In genomic region chr3:146379740-146380466, GRCm38 (mm10) we compare ENCODE assay signal across 10 mouse cellular contexts. TPM values are rescaled to one million over a fixed set of nuclear protein-coding genes. Genes with fewer than 3 reads are reported as not detected.
DNase-seq lines count a peak whose midpoint lies in the region; ATAC-seq and TF ChIP-seq lines count a peak whose summit lies in the region.
"Had no signal": no experiment of that assay in that cellular context is flagged by ENCODE, and none has a peak within 500 bp of the region (broad histone marks: within the 10 kb centered on the region; RNA-seq: fewer than 3 reads in every experiment).

No protein-coding gene starts in this region.

- TF ChIP-seq EP300 in CH12.LX (IDR thresholded peaks at IDR 0.05; ENCODE audit: low read length) = no peak

- H3K27ac ChIP-seq in CH12.LX (ENCODE audit: insufficient read depth, low read depth) (no peak overlapping the region), ES-E14 (ENCODE audit: insufficient read depth, low read depth, low read length, poor library complexity, severe bottlenecking) (no peak overlapping the region)
- peak overlapping the region; percentile 67; the same call in 1 of the 2 replicates for H3K27ac ChIP-seq in forebrain, embryonic 11.5 days (ENCODE audit: low read depth, low read length)
- no peak overlapping the region for H3K27ac ChIP-seq in intestine, postnatal 0 days (ENCODE audit: low read depth, low read length)
- H3K27ac ChIP-seq: limb, embryonic 13.5 days had no signal

- no peak for TF ChIP-seq POLR2A in CH12.LX (IDR thresholded peaks at IDR 0.05; ENCODE audit: low read depth, low read length)

- no peak overlapping the region for H3K9ac ChIP-seq in CH12.LX (ENCODE audit: insufficient read depth, low read depth)
- no peak overlapping the region for H3K9ac ChIP-seq in ES-E14 (ENCODE audit: insufficient read depth, low read depth, low read length, poor library complexity, severe bottlenecking)
- H3K9ac ChIP-seq in forebrain, embryonic 11.5 days (ENCODE audit: low read length) = no peak overlapping the region
- no peak overlapping the region for H3K9ac ChIP-seq in intestine, postnatal 0 days (ENCODE audit: low read depth, low read length)
- H3K9ac ChIP-seq: limb, embryonic 13.5 days had no signal

- H3K4me3 ChIP-seq in CH12.LX (replicated peaks in 1 of 3; ENCODE audit: low read depth in 2 of 3, low read length in 2 of 3, poor library complexity in 1 of 3) (no peak overlapping the region), ES-E14 (ENCODE audit: insufficient read depth in 1 of 2, low read depth in 1 of 2, low read length in 2 of 2, poor library complexity in 1 of 2, severe bottlenecking in 1 of 2) (no peak overlapping the region)
- H3K4me3 ChIP-seq in forebrain, embryonic 11.5 days (ENCODE audit: low read depth, low read length) = no peak overlapping the region
- H3K4me3 ChIP-seq in intestine, postnatal 0 days (ENCODE audit: low read depth, low read length) = no peak overlapping the region
- H3K4me3 ChIP-seq: limb, embryonic 13.5 days had no signal

- H3K4me2 ChIP-seq in CH12.LX (ENCODE audit: insufficient read depth, low read depth, poor library complexity, severe bottlenecking) = peak overlapping the region; percentile 48
- peak overlapping the region; percentile 6; the same call in 1 of the 2 replicates for H3K4me2 ChIP-seq in forebrain, embryonic 11.5 days (ENCODE audit: low read depth, low read length, severe bottlenecking)
- H3K4me2 ChIP-seq in intestine, postnatal 0 days (replicated peaks; ENCODE audit: low read depth) = peak overlapping the region; percentile 25
- H3K4me2 ChIP-seq: limb, embryonic 13.5 days had no signal

- H3K36me3 ChIP-seq in CH12.LX (replicated peaks in 1 of 2; ENCODE audit: control insufficient read depth in 1 of 2, insufficient read depth in 1 of 2, low read length in 1 of 2) (no peaks in the 10 kb centered on the region), ES-E14 (ENCODE audit: control insufficient read depth, insufficient read depth, low read length, poor library complexity, severe bottlenecking) (no peaks in the 10 kb centered on the region)
- H3K36me3 ChIP-seq in forebrain, embryonic 11.5 days (ENCODE audit: control insufficient read depth, insufficient read depth, low read length) = no peaks in the 10 kb centered on the region
- no peaks in the 10 kb centered on the region for H3K36me3 ChIP-seq in intestine, postnatal 0 days (ENCODE audit: control insufficient read depth, insufficient read depth)
- H3K36me3 ChIP-seq: limb, embryonic 13.5 days had no signal

- dilution Hi-C loops in CH12.LX (cut with MboI; ENCODE audit: extremely low pct_ligation_motif_present, extremely low pct_unique_long_range_greater_than_20kb, low sequenced_read_pairs) = no loop called here

- in situ Hi-C loops in CH12.LX (cut with MboI; ENCODE audit: low pct_ligation_motif_present, low pct_unique_long_range_greater_than_20kb, low sequenced_read_pairs) (no loop called here), ES-E14 (cut with MboI; ENCODE audit: low sequenced_read_pairs in 2 of 2, unreplicated experiment in 2 of 2) (no loop called here)

- H3K4me1 ChIP-seq in CH12.LX (ENCODE audit: control insufficient read depth in 1 of 2, insufficient read depth in 2 of 2) (peaks cover 2 to 8% of the 10 kb centered on the region in 2 experiments; a peak in 2 of 4 replicates), ES-E14 (ENCODE audit: control insufficient read depth in 2 of 2, insufficient read depth in 2 of 2, low read length in 2 of 2, poor library complexity in 1 of 2) (peaks cover 0 to 3% of the 10 kb centered on the region in 2 experiments; a peak in 1 of 4 replicates)
- H3K4me1 ChIP-seq in forebrain, embryonic 11.5 days (replicated peaks; ENCODE audit: control insufficient read depth, insufficient read depth, low read length) = peaks cover 5% of the 10 kb centered on the region; the same call in 1 of the 2 replicates
- H3K4me1 ChIP-seq in intestine, postnatal 0 days (replicated peaks; ENCODE audit: control insufficient read depth, insufficient read depth, low read length) = no peaks in the 10 kb centered on the region
- H3K4me1 ChIP-seq: limb, embryonic 13.5 days had no signal

- WGBS in forebrain, embryonic 11.5 days = 15% methylated on average over 9 of the region's 9 CpGs
- 32% methylated on average over 9 of the region's 9 CpGs for WGBS in intestine, postnatal 0 days

- H3K79me2 ChIP-seq in CH12.LX (replicated peaks; ENCODE audit: control insufficient read depth, extremely low read depth, insufficient read depth, poor library complexity, severe bottlenecking) = no peaks in the 10 kb centered on the region

- intact Hi-C loops in left cerebral cortex, postnatal 14 days (cut with DNase I) = no loop called here

- TF ChIP-seq RAD21 in CH12.LX (IDR thresholded peaks at IDR 0.05; ENCODE audit: low read depth, low read length) = no peak

- H3K9me3 ChIP-seq in CH12.LX (replicated peaks; ENCODE audit: low read length) = peaks cover 4% of the 10 kb centered on the region
- no peaks in the 10 kb centered on the region for H3K9me3 ChIP-seq in ES-E14 (ENCODE audit: control insufficient read depth, insufficient read depth, low read depth, low read length)
- peaks cover 5% of the 10 kb centered on the region; the same call in 1 of the 2 replicates for H3K9me3 ChIP-seq in forebrain, embryonic 11.5 days (ENCODE audit: control insufficient read depth, low read length)
- no peaks in the 10 kb centered on the region for H3K9me3 ChIP-seq in intestine, postnatal 0 days (ENCODE audit: control insufficient read depth)
- H3K9me3 ChIP-seq: limb, embryonic 13.5 days had no signal

- H3K27me3 ChIP-seq in CH12.LX (replicated peaks) = no peaks in the 10 kb centered on the region
- no peaks in the 10 kb centered on the region for H3K27me3 ChIP-seq in forebrain, embryonic 11.5 days (ENCODE audit: control insufficient read depth, insufficient read depth, low read length)
- H3K27me3 ChIP-seq in intestine, postnatal 0 days (replicated peaks; ENCODE audit: control insufficient read depth, insufficient read depth, low read length) = no peaks in the 10 kb centered on the region
- H3K27me3 ChIP-seq: limb, embryonic 13.5 days had no signal

- DNase-seq in CH12.LX (ENCODE audit: extremely low read depth) (no peak), ES-E14 (ENCODE audit: low read depth, low spot score) (peak; percentile 60)
- DNase-seq in forebrain, embryonic 11.5 days (ENCODE audit: low spot score) = peak; percentile 62
- no peak for DNase-seq in left cerebral cortex, postnatal 14 days (ENCODE audit: low spot score in 2 of 2)
- DNase-seq in spleen, postnatal 36 days (ENCODE audit: low spot score in 2 of 2) = no peak
- DNase-seq: cerebellum, postnatal 25 days; thymus, postnatal 4 days had no signal

- TF ChIP-seq CTCF in CH12.LX (conservative IDR thresholded peaks at IDR 0.05 in 1 of 2, IDR thresholded peaks at IDR 0.05 in 1 of 2; ENCODE audit: low read depth in 2 of 2, low read length in 2 of 2) = no peak
- TF ChIP-seq CTCF in intestine, postnatal 0 days (IDR thresholded peaks at IDR 0.05; ENCODE audit: low read depth) = no peak

- peak; percentile 85 for ATAC-seq in forebrain, embryonic 11.5 days (replicated peaks; ENCODE audit: low FRiP score)
- ATAC-seq in intestine, postnatal 0 days = peak; percentile 84
- no peak for ATAC-seq in monocyte, adult 5-6 weeks (replicated peaks; ENCODE audit: insufficient number of reproducible peaks, low FRiP score, low TSS enrichment, poor library complexity, severe bottlenecking)

TF ChIP-seq in CH12.LX, 34 proteins besides CTCF, POLR2A, EP300 and RAD21:
- TF ChIP-seq MXI1 (IDR thresholded peaks at IDR 0.05; ENCODE audit: low read depth, low read length) (no peak), HCFC1 (IDR thresholded peaks at IDR 0.05; ENCODE audit: low read depth, low read length) (no peak), MAFK (IDR thresholded peaks at IDR 0.05; ENCODE audit: insufficient replicate concordance, low read length) (no peak), MEF2A (IDR thresholded peaks at IDR 0.05; ENCODE audit: borderline replicate concordance, low read depth, low read length) (no peak), JUN (IDR thresholded peaks at IDR 0.05; ENCODE audit: insufficient read depth, low read depth, low read length) (no peak), MYC (IDR thresholded peaks at IDR 0.05; ENCODE audit: low read depth, low read length) (no peak), ZNF384 (IDR thresholded peaks at IDR 0.05; ENCODE audit: low read depth, low read length) (no peak), TCF12 (IDR thresholded peaks at IDR 0.05; ENCODE audit: low read depth, low read length) (no peak), PAX5 (IDR thresholded peaks at IDR 0.05; ENCODE audit: low read length) (no peak)

TF ChIP-seq in ES-E14, 5 proteins besides CTCF, POLR2A, EP300 and RAD21:
- TF ChIP-seq CHD2 (IDR thresholded peaks at IDR 0.05; ENCODE audit: low read depth, low read length) = peak; percentile 63; the same call in 1 of the 2 replicates
- TF ChIP-seq MAFK (IDR thresholded peaks at IDR 0.05; ENCODE audit: insufficient read depth, low read depth, low read length) = no peak
- TF ChIP-seq ZNF384 (IDR thresholded peaks at IDR 0.05; ENCODE audit: low read depth, low read length) = no peak
- TF ChIP-seq ZC3H11A (IDR thresholded peaks at IDR 0.05; ENCODE audit: borderline replicate concordance, low read depth, low read length) = no peak
- TF ChIP-seq HCFC1 (IDR thresholded peaks at IDR 0.05; ENCODE audit: borderline replicate concordance, insufficient read depth, low read length) = no peak

RNA-seq across cellular contexts. Expression of gene Ssx2ip, which starts 24.5 kb away (rescaled TPM):
- total RNA-seq in CH12.LX (2012; rRNA removed) (29.2 and 32.6 TPM in 2 replicates), CH12.LX (2014; rRNA removed) (31.9 and 39.9 TPM in 2 replicates), ES-E14 (2012; rRNA removed) (18.4 and 29.2 TPM in 2 replicates)
- 28.0 and 31.3 TPM in 2 replicates for polyA plus RNA-seq in CH12.LX (2012; ENCODE audit: insufficient read length, low read depth)
- 41.6 TPM in 2 replicates for polyA plus RNA-seq in forebrain, embryonic 11.5 days (2014; fragmentation: Nextera tagmentation; extraction: Ambion mirVana)
- 31.1 TPM in 2 replicates for polyA plus RNA-seq in intestine, postnatal 0 days (2015; fragmentation: Nextera tagmentation; extraction: Ambion mirVana)
- total RNA-seq in left cerebral cortex, postnatal 14 days (2021) = 100 to 1,000 TPM; 121 to 126 TPM
- 1.3 to 10.4 TPM (median 2.9 TPM) in 3 replicates for total RNA-seq in monocyte, adult 5-6 weeks (2017)

Comparison
In these comparisons a context has a peak if more than half of its experiments do, and no peak if none do; other contexts are left out.
1. DNase-seq: peak in ES-E14 (single experiment) and forebrain, embryonic 11.5 days (single experiment); none in CH12.LX (single experiment), left cerebral cortex, postnatal 14 days (0 of 2) and spleen, postnatal 36 days (0 of 2).
2. Peak in every context shown above with its lines, with median percentiles within 50 percentile points of each other: H3K4me2 ChIP-seq.